Mouse (Mus musculus) lung, embryonic 16.5 days (tissue): Measurements from ENCODE around the gene Syngr2. TPM values are rescaled to one million over a fixed set of nuclear protein-coding genes. Genes with fewer than 3 reads are reported as not detected.

Experiments used
- ATAC-seq: fragments of 200-750 bp; cut with Nextera tagmentation; 2 replicates; pipeline ENCODE4 v1.8.0; 2017; ENCODE audit warnings: low read depth, mild to moderate bottlenecking, moderate library complexity
- H3K27ac ChIP-seq: fragments of 300-500 bp; sonication (generic); 2 replicates; pipeline ENCODE4 v1.5.1; 2014; ENCODE audit warnings: mild to moderate bottlenecking, control low read depth, low read length
- H3K27me3 ChIP-seq: fragments of 300-500 bp; sonication (generic); 2 replicates; pipeline ENCODE4 v1.6.1; 2014; ENCODE audit warnings: low read depth, low read length, mixed read lengths; ENCODE audit not compliant: control insufficient read depth, insufficient read depth
- H3K36me3 ChIP-seq: fragments of 300-500 bp; sonication (generic); 2 replicates; pipeline ENCODE4 v1.6.1; 2014; ENCODE audit warnings: low read length; ENCODE audit not compliant: control insufficient read depth, insufficient read depth
- H3K4me1 ChIP-seq: fragments of 300-500 bp; sonication (generic); replicated peaks from 2 replicates; pipeline ENCODE4 v1.6.1; 2014; ENCODE audit warnings: low read length, mixed read lengths; ENCODE audit not compliant: control insufficient read depth, insufficient read depth
- H3K4me2 ChIP-seq: fragments of 300-500 bp; sonication (generic); 2 replicates; pipeline ENCODE4 v1.6.1; 2014; ENCODE audit warnings: low read depth, low read length, control low read depth
- H3K4me3 ChIP-seq: fragments of 300-500 bp; sonication (generic); 2 replicates; pipeline ENCODE4 v1.5.1; 2014; ENCODE audit warnings: mild to moderate bottlenecking, low read length, control low read depth
- H3K9ac ChIP-seq: fragments of 300-500 bp; sonication (generic); 2 replicates; pipeline ENCODE4 v1.6.1; 2014; ENCODE audit warnings: low read length, control low read depth
- H3K9me3 ChIP-seq: fragments of 300-500 bp; sonication (generic); 2 replicates; pipeline ENCODE4 v1.6.1; 2016; ENCODE audit warnings: low read length; ENCODE audit not compliant: control insufficient read depth
- WGBS: fragments of 180-500 bp; shearing (Covaris S2); extraction: QIAGEN DNeasy Blood & Tissue Kit; methylation state at CpG from one replicate; pipeline ENCODE4 v1.1.7; 2014; 5-methylcytosine and 5-hydroxymethylcytosine counted together
- polyA plus RNA-seq: library from polyadenylated mRNA; unstranded; fragments of >200 nt; fragmentation: Nextera tagmentation; extraction: Ambion mirVana; gene quantifications from 2 replicates; pipeline ENCODE4 v1.2.1, GENCODE M21; 2015

The Syngr2 gene
- 79.5 and 87.7 TPM in 2 replicates for polyA plus RNA-seq

DNA sequence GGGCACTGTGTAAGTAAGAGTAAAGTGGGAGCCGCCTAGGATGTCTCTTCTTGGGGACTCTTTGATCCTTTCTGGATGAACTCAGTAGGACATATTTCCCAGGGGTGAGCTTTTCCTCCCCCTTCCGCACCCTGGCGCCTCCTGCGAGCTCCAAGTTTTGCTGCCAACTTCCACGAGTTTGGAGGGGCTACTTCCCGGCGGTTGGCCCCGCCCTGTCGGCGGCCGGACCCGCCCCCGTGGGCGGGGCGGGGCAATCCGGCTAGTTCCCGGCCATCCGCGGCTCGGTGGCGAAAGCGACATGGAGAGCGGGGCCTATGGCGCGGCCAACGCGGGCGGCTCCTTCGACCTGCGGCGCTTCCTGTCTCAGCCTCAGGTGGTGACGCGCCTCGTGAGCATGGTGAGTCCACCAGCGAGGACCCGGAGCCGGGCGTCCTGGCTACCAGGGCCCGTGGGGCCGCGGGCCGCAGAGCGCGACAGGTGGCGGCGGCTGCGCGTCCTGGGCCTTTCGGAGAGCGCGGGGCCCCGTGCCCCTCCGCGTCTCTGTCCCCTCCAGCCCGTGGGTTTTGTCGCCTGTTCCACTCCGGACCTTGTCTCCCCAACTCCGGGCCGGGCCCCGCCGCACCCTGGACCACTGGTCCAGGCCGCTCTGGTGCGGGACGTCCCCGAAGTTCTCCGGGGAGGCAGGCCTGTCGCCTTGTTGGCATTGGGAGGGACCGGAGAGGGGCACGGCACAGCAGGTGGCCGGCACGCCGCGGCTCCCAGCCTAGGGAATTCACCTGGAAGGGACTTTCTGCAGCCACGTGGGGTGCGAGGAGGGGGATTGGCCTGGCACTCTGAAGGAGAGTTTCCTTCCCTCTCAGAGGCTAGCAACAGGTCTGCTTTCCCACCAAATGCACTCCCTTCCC lies at the start of gene Syngr2, which contains the start of gene Gm20708:
Gene Syngr2, plus strand, starts transcription at position 262 of the 905 bp plus-strand sequence.
Gene Gm20708, plus strand, starts transcription at position 262 of the 905 bp plus-strand sequence.
- peak within 1 kb of the TSS; percentile 84 for H3K9ac ChIP-seq
- H3K27me3 ChIP-seq: no peaks in the 10 kb centered on the region
- no peaks in the 10 kb centered on the region for H3K9me3 ChIP-seq
- peak within 1 kb of the TSS; percentile 75 for H3K4me3 ChIP-seq
- under 1% methylated on average over 68 of the region's 75 CpGs for WGBS
- peaks cover 14% of the 10 kb centered on the region for H3K4me1 ChIP-seq
- ATAC-seq: peak; percentile 81
- peak within 1 kb of the TSS; percentile 99 for H3K4me2 ChIP-seq
- peak within 1 kb of the TSS; percentile 82 for H3K27ac ChIP-seq
- peaks cover 8% of the 10 kb centered on the region for H3K36me3 ChIP-seq

DNA sequence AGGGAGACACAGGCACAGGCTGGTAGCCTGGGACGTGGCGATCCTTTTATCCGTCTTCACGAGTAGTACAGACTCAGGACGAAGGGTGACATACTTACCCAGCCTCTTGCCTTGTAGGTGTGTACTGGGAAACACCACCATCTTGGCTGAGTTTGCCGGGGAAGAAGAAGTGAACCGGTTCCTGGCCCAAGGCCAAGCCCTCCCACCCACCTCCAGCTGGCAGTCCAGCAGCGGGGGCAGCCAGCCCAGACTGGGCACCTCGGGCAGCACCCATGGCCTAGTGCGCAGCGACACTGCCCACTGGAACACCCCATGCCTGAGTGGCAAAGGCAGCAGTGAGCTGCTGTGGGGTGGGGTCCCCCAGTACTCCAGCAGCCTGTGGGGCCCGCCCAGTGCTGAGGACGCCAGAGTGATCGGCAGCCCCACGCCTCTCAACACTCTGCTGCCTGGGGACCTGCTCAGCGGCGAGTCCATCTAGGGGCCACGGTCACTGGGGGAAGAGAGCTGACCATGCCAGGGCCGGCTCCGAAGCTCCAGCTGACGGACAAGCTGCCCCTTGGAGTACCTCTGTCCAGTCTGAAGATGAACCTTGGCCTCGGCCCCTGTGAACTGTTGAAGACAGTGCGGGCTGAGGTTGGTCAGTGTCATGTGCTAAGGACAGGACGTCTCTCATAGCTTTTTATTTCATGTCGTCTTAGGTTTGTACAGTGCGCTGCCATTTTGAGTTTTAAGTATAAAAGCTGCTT lies 48.9 kb upstream of the Syngr2 start:
- H3K9me3 ChIP-seq: no peaks in the 10 kb centered on the region
- no peaks in the 10 kb centered on the region for H3K4me1 ChIP-seq
- 0 out of 2 replicates have a peak, but pooled peaks have one; percentile 11 for ATAC-seq
- no peak overlapping the region for H3K27ac ChIP-seq
- H3K36me3 ChIP-seq: peaks cover 39% of the 10 kb centered on the region
- no peak overlapping the region for H3K4me2 ChIP-seq
- no peak overlapping the region for H3K4me3 ChIP-seq
- H3K9ac ChIP-seq: no peak overlapping the region
- WGBS: 85% methylated on average over 26 of the region's 26 CpGs
- no peaks in the 10 kb centered on the region for H3K27me3 ChIP-seq

DNA sequence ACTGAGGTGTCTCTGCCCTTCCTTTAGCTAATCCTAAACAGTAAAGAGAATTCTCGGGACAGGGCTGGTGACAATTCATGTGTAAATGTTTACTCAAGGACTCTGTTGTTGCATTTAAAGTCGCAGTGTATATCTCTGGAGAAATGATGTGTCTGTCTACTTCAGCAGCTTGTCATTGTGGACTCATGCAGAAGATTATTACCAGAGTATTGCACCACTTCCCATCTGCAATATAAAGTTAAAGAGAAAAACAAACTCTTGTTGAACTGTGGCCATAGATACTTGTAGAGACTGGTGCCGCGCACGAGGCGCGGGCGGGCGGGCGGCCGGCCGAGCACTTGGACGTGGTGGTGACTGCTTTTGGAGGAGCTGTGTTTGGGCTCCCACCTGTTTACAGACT lies 47.7 kb upstream of the Syngr2 start:
- no peak overlapping the region for H3K4me2 ChIP-seq
- no peak overlapping the region for H3K9ac ChIP-seq
- H3K9me3 ChIP-seq: no peaks in the 10 kb centered on the region
- ATAC-seq: no peak
- WGBS: 80% methylated on average over 13 of the region's 13 CpGs
- peaks cover 30% of the 10 kb centered on the region for H3K36me3 ChIP-seq
- no peak overlapping the region for H3K27ac ChIP-seq
- no peaks in the 10 kb centered on the region for H3K4me1 ChIP-seq
- no peak overlapping the region for H3K4me3 ChIP-seq
- no peaks in the 10 kb centered on the region for H3K27me3 ChIP-seq

DNA sequence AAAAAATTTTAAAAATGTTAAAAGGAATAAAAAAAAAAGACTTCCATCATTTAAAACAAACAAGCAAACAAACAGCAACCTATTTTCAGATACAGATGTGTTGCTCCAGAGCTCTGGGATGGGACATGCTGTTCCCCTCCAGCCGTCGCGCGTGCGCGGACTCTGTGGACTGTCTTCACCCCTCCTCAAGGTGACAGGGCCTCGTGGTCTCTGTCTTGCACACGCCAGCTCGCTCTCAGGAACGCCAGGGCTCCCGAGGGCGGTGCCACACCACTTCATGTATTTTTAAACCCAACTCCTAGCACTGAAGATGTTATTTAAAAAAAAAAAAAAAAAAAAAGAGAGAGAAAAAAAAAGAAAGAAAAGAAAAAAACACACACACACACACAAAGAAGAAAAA lies 47.2 kb upstream of the Syngr2 start:
- H3K4me2 ChIP-seq: no peak overlapping the region
- ATAC-seq: no peak
- no peak overlapping the region for H3K4me3 ChIP-seq
- no peaks in the 10 kb centered on the region for H3K4me1 ChIP-seq
- 81% methylated on average over 12 of the region's 12 CpGs for WGBS
- no peak overlapping the region for H3K9ac ChIP-seq
- peaks cover 29% of the 10 kb centered on the region for H3K36me3 ChIP-seq
- no peaks in the 10 kb centered on the region for H3K9me3 ChIP-seq
- no peak overlapping the region for H3K27ac ChIP-seq
- no peaks in the 10 kb centered on the region for H3K27me3 ChIP-seq

DNA sequence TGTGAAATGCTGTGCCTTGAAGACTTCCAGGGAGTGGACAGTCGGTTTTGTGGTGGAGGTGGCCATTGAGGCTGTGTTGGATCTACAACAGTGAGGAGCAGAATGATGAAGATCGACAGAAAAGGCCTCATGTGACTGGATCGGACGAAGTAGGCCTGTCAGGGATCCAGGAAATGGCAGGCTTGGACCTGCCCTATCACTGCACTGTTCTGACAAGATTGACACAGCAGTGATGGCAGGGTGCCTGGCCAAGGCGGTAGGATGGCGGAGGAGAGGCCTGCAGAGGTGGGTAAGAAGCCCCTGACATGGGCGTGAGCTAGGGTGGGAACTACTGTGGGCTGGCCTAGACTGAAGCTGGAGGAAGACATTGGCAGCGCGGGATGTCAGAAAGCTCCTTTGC lies 45.1 kb upstream of the Syngr2 start:
- WGBS: 89% methylated on average over 9 of the region's 9 CpGs
- peaks cover 16% of the 10 kb centered on the region for H3K36me3 ChIP-seq
- no peak overlapping the region for H3K4me3 ChIP-seq
- no peak for ATAC-seq
- H3K9ac ChIP-seq: no peak overlapping the region
- H3K27me3 ChIP-seq: no peaks in the 10 kb centered on the region
- H3K4me2 ChIP-seq: no peak overlapping the region
- H3K27ac ChIP-seq: no peak overlapping the region
- H3K9me3 ChIP-seq: no peaks in the 10 kb centered on the region
- H3K4me1 ChIP-seq: no peaks in the 10 kb centered on the region; the same call in 1 of the 2 replicates

DNA sequence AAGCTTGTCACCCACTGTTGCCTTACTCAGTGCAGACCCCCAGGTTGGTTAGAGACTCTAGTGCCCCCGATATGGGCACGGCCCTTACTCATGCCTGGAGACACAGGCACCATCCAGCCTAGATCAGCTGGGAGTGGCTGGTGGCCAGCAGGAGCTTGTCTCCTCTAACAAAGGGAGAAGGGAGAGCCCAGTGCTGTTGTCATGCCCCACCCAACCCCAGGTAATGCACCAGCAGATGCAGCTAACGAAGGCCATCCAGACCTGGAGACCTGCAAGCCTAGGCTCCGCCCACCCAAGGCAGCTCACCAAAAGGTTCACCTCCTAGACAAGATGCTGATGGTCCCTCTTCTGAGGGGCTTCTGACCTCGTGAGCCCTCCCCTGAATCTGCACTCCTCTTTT lies 44.1 kb upstream of the Syngr2 start:
- Histone ChIP-seq H3K9ac (no peak overlapping the region), H3K4me2 (no peak overlapping the region), H3K4me1 (no peaks in the 10 kb centered on the region; the same call in 1 of the 2 replicates), H3K27ac (no peak overlapping the region), H3K36me3 (peaks cover 10% of the 10 kb centered on the region), H3K4me3 (no peak overlapping the region), H3K9me3 (no peaks in the 10 kb centered on the region), H3K27me3 (no peaks in the 10 kb centered on the region)
- ATAC-seq: no peak
- WGBS: 88% methylated on average over 5 of the region's 5 CpGs

DNA sequence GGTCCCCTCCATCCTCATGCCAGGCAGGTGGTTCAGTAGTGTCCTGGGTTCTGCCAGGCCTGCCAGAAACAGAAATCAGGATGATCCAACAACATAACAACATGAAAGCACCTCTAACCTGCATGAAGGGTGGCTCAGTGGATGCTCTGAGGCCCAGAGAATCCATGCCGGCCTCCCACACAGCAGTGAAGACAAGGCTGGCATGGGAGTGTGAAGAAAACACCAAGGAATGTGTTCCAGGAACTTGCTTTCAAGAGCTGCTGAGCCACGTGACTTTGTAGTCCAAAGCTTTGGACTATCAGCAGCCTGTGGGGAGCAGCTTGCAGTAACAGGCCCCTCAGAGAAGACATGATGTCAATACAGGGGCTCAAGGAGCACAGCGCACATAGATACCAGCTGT lies 43.2 kb upstream of the Syngr2 start:
- Histone ChIP-seq H3K4me2 (no peak overlapping the region), H3K36me3 (peaks cover 6% of the 10 kb centered on the region; the same call in 1 of the 2 replicates), H3K27me3 (no peaks in the 10 kb centered on the region), H3K4me3 (no peak overlapping the region), H3K4me1 (no peaks in the 10 kb centered on the region; the same call in 1 of the 2 replicates), H3K27ac (no peak overlapping the region), H3K9ac (no peak overlapping the region), H3K9me3 (no peaks in the 10 kb centered on the region)
- ATAC-seq: no peak
- 79% methylated on average over 3 of the region's 3 CpGs for WGBS

DNA sequence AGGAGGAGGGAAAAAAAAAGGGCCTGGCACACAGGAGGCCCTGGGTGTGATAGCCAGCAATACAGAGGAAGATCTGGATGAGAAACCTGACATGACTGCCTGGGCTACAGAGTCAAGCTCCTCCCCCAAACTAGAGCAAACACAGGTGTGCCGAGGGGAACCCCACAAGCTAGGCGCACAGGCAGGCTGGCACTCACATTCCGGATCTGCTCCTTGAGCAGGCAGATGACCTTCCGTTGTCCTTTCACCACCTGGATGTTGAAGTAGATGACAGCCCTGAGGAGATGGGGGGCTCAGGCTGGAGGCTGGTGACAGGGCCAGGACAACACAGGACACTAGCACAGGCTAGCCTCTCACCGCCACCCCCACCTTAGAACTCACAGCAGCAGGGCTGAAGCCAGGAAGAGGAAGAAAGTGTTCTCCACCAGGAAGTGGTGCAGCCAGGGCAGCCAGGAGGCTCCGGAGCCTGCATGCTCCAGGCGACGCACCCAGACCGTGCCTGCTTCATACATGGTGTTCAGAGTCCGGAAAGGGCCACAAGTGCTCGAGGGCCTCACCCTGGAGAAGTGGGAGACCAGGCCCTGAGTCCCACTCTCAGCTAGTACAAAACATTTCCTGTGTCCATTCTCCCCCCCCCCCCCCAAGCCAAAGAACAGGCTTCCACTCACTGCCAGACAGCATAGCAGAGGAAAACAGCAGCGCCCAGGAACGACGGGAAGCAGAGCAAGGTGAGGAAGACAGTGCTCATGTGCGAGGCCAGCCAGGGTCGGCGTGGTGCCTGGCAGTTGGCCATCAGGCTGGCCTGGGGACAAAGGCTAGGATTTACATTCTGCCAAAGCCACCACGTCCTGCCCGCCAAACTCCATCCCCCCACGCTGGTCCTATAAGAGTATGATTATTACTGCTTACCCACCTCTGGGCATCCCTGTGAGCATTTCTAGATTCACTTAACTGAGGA lies 40.5 kb upstream of the Syngr2 start:
- Histone ChIP-seq H3K27me3 (no peaks in the 10 kb centered on the region), H3K27ac (no peak overlapping the region), H3K9me3 (no peaks in the 10 kb centered on the region), H3K4me1 (no peaks in the 10 kb centered on the region; the same call in 1 of the 2 replicates), H3K4me2 (no peak overlapping the region), H3K4me3 (no peak overlapping the region), H3K9ac (no peak overlapping the region), H3K36me3 (no peaks in the 10 kb centered on the region; the same call in 1 of the 2 replicates)
- 64% methylated on average over 20 of the region's 20 CpGs for WGBS
- no peak for ATAC-seq
